Mouse (Mus musculus) bone marrow macrophage, adult 2 months (primary cell): ENCODE data around the gene Rpusd3.
A peak's percentile ranks its signal among the peaks of the same experiment; 100 is the strongest.

Experiments
- CTCF ChIP-seq: IDR thresholded peaks from 2 replicates; pipeline ENCODE4 v1.5.1; 2012; ENCODE audit warnings: low read depth, mild to moderate bottlenecking, low read length, moderate library complexity
- POLR2A ChIP-seq: IDR thresholded peaks from 2 replicates; pipeline ENCODE4 v1.6.1; 2012; ENCODE audit warnings: mild to moderate bottlenecking, low read depth, low read length, borderline replicate concordance

DNA sequence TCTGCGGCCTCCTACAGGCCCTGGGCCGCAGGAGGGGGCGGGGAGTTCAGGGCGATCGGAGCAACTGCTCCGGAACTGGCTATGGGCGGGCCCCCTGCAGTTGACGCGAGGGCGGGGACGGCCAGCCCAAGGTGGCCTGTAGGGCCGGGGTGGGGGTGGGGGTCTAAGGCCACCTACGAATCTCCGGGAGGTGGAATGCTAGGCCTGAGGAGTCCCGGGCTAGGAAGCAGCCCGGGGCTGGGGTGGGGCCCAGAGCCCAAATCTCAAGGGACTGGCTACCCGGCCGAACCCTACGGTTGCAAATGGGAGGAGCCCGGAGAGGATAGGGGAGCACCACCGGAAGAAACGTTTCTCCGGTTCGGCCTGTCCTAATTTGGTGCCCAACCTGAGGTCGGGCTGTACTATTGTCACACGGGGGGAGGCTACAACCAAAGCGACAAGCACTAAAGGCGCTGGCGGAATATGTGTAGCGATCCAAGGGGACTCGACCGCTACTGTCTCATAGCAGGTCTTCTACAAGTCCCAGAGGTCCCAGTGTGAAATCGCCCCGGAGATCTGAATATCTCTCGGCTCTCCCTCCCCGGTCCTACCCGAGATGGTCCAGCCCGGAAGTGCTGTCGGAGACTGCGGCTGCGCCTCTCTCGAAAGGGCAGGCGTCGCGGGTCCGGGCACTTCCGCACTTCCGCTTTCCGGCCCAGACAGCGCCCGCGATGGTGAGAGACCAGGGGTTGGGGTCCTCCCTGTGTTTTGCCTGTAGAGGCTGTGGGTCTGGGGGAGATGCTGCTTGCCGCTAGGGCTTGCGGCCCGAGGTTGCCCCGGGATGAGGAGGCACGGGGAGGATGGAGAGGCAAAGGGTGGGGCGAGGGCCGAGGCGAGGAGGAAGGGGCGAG is 41.4 kb downstream of the Rpusd3 start, which contains the start of the genes Tada3 and Arpc4:
- TF ChIP-seq CTCF (no peak), POLR2A (peak; percentile 29; the same call in 1 of the 2 replicates)
